Mouse (Mus musculus): ENCODE measurements around the gene 1500011B03Rik. TPM values are rescaled to one million over a fixed set of nuclear protein-coding genes. Genes with fewer than 3 reads are reported as not detected.

The 1500011B03Rik gene
- total RNA-seq, 4 experiments from 2014 or later, result 142 to 159 (median 153) TPM

DNA sequence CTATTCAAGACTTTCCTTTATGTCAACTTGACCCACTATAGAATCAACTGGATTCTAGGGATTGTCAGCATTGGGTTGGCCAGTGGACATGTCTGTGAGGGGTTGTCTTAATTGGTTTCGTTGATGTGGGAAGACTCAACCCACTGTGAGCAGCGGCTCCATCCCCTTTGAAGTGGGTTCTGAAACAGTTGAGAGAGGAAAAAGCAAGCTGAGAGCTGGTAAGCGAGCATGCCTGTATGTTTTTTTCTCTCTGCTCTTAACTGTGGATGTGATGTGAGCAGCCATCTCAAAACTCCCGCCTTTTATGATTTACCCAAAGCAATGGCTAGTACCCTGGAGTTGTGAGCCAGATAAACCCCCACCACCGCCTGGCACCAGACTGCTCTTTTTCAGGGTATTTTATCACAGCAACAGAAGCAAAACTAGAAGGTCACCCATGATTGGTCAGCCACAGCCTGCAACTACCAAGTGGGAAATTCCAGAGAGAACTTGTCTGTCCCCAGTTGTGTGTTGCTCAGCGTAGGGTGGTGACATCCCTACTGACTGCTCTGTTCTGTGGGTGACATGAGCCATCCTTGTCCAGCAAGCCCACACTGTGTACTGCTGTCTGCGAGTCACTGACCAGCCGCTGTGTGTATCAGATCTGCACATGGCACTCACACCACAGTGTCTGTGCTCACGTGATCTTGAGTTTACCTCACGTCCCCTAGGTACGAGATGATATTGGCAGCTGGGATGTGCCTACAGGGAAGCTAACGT is 39.7 kb downstream of the 1500011B03Rik start:
- DNase-seq (ENCODE audit: low spot score in 2 of 2), result no peak

GRCm38 (mm10) chr5:114782991-114783390 is 40.3 kb downstream of the 1500011B03Rik start:
- no peak for DNase-seq (ENCODE audit: low spot score in 2 of 2)

GRCm38 (mm10) chr5:114780912-114781311 is 42.4 kb downstream of the 1500011B03Rik start:
- DNase-seq (ENCODE audit: low spot score in 2 of 2), result no peak

DNA sequence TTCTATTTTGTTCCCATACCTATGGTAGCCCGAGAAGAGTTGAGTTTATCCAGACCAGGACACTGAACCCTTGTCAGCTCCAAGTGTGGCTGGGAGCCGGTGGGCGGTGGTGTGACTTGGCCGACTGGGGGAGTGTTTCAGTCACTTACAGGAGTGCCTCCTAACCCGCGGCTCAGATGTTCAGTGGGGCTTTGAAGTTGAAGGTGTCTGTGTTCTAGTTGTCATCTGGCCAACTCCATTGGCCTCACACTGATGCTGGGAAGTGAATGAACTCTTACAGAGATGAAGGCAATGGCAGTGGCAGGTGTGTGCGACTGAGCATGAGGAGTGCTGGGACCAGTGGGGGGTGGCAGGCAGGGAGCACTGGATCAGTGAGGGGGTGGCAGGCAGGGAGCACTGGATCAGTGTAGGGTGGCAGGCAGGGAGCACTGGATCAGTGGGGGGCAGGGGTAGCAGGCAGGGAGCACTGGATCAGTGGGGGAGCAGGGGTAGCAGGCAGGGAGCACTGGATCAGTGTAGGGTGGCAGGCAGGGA is 43.2 kb downstream of the 1500011B03Rik start:
- no peak for DNase-seq (ENCODE audit: low spot score in 2 of 2)

GRCm38 (mm10) chr5:114776174-114776573 is 47.1 kb downstream of the 1500011B03Rik start:
- DNase-seq (ENCODE audit: low spot score in 2 of 2), result no peak

DNA sequence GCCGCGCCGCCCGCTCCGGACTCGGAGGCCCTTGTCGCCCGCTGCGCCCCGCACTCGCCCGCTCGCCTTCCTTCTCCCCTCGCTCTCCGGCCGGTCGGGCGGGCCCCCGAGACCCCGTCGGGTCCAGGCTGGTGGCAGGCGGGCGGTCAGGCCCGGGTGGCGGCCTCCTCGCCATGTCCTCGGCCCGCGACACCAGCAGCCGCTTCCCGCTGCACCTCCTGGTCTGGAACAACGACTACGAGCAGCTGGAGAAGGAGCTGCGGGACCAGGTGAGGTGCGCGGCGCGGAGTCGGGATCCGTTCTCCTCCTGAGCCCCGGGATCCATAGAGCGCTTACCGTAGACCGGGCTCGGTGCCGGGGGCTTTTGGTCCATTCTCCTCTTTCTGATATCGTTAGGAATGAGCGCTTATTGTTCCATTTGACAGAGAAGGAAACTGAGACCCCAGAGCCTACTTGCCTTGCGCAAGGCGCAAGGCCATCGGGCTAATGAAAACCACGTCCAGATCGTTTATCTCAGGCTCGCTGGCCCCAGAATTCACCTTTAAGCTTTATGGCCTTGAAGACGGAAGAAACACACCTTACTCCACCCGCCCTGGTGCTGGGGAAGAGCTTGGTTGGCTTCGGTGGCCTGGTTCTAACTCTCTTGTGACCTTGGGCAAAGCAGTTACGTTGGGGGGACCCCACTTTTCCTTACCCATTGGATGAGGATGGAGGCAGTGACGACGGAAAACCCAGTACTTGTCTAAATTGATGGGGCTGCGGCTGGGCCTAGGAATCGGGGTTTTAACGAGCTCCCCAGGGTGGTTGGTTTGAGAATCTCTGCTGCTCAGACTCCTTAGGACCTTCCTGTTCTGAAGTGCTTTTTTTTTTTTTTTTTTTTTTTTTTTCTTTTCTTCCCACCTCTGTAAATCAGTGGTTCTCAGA is 48.0 kb downstream of the 1500011B03Rik start, which contains the start of gene Git2:
Git2 (minus strand) TSS at position 462 of the 924 bp plus-strand sequence.
- DNase-seq (ENCODE audit: low spot score in 2 of 2), result no peak

- peak; percentile 84 to 89 for DNase-seq (ENCODE audit: low spot score in 2 of 2)
These were observed 48.7 kb downstream of the 1500011B03Rik start, which contains the start of gene Ankrd13a for GRCm38 (mm10) chr5:114774403-114775051. Ankrd13a (plus strand) TSS chr5:114774677.

DNA sequence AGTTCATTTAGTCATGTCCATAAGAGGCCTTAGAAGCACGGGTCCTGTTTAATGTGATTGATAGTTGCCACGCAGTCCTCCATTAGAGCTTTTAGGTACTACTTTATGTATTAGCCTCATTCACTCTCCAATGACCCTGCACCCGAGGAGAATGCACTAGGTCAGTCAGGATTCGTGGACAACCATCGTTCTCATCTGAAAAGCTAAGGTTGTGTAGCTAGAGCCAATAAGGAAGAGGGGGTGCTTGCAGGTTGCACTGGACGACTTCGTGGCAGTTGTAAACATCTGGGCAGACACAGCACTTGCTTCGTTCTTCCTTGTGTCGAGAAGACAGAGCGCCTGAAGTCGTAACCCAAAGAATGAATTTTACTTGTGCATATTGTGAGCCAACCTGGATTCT is 49.5 kb downstream of the 1500011B03Rik start:
- DNase-seq (ENCODE audit: low spot score in 2 of 2), result no peak

DNA sequence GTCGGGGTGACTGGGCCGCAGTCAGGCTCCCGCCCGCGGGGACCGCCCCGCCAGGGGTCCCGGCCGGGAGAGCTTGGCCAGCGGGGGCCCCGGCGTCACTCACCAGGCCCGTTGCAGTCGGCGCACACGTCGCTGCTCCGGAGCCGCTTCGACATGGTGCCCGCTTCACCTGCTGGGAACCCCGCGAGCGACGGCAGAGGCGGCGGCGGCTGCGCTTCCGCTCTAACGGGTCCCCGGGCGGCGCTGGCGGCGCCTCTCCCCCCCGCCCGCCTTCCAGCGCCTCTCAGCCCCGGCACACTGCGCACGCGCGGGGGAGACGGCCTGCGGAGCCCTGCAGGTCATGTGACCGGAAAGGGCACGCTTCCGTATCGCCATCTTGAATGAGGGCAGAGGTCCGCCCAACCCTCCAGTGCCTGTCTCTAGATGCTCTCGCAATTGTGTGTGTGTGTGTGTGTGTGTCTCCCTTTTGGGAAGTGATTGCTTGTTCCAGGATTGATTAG is 50.0 kb downstream of the 1500011B03Rik start:
- DNase-seq (ENCODE audit: low spot score in 2 of 2), result peak; percentile 86 to 95

- no peak for DNase-seq (ENCODE audit: low spot score in 2 of 2)
These were observed 50.6 kb downstream of the 1500011B03Rik start for GRCm38 (mm10) chr5:114772456-114773203.

DNA sequence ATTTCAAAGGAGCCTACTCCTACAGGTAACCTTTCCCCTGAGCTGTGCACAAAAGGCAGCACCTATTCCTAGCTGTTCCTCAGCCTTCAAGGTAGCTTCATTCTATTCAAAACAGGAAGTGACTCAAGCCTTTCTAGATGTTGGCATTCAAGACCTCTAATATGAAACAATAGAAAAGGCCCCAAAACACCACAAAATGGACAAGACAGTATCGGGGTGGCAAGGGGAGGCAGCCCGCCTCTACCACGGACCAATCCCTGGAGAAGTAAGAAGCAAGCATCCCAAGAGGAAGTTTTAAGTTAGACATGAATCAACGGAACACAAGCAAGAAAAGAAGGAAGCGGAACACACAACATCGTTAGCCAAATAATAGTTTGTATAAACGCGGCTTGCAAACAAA is 51.5 kb downstream of the 1500011B03Rik start:
- no peak for DNase-seq (ENCODE audit: low spot score in 2 of 2)

GRCm38 (mm10) chr5:114769786-114770185 is 53.5 kb downstream of the 1500011B03Rik start:
- DNase-seq (ENCODE audit: low spot score in 2 of 2), result no peak

GRCm38 (mm10) chr5:114767185-114767584 is 56.1 kb downstream of the 1500011B03Rik start:
- no peak for DNase-seq (ENCODE audit: low spot score in 2 of 2)

GRCm38 (mm10) chr5:114766686-114767085 is 56.6 kb downstream of the 1500011B03Rik start:
- no peak for DNase-seq (ENCODE audit: low spot score in 2 of 2)

- DNase-seq (ENCODE audit: low spot score in 2 of 2), result no peak
These were observed 58.2 kb downstream of the 1500011B03Rik start for GRCm38 (mm10) chr5:114764812-114765735.

GRCm38 (mm10) chr5:114761980-114762379 is 61.3 kb downstream of the 1500011B03Rik start:
- no peak for DNase-seq (ENCODE audit: low spot score in 2 of 2)

- DNase-seq (ENCODE audit: low spot score in 2 of 2), result no peak
These were observed 63.7 kb downstream of the 1500011B03Rik start for GRCm38 (mm10) chr5:114759536-114760090.
